27 mouse cellular contexts compared by ENCODE assay signal in the genomic region with DNA sequence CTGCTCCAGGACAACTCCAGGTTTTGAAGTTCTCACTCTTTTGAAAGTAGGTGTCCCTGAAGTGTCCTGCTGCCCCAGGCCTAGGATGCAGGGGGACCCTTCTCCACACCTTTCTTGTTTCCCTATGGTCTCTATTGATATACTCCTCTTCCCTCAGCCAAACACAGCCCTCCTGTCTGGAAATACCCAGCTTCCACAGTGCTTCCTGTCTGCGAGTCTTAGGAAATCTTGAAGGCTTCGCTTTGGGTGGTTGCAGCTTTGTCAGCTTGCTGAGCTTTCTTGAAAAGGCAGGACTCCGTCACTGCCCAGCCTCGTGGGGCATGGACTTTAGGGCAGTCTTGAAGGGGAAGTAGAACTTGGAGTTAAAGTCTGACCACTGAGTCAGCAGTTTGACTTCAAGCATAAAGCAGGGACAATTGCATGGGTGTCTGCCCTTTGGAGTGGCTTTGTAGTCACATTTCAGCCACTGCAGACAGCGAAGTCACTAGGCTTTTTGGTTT. TPM values are rescaled to one million over a fixed set of nuclear protein-coding genes. Genes with fewer than 3 reads are reported as not detected.
"Had no signal": no experiment of that assay in that cellular context is flagged by ENCODE, and none has a peak within 500 bp of the region (broad histone marks: within the 10 kb centered on the region; RNA-seq: fewer than 3 reads in every experiment).

No protein-coding gene starts in this region.

- H3K27ac ChIP-seq: kidney, postnatal 0 days; limb, embryonic 10.5 days; limb, embryonic 13.5 days; liver, embryonic 13.5 days; neural tube, embryonic 12.5 days; neural tube, embryonic 15.5 days; stomach, embryonic 15.5 days had no signal

- DNase-seq: kidney, adult 2 months; kidney, postnatal 25 days; layer of hippocampus, postnatal 36 days; liver, embryonic 13.5 days; lung, embryonic 14.5 days; midbrain, embryonic 14.5 days; retina, postnatal 1 day; right cerebral cortex, postnatal 25 days; spleen, adult 18-20 months; thymus, adult 18-20 months; thymus, postnatal 36 days had no signal

- H3K4me1 ChIP-seq: limb, embryonic 10.5 days; limb, embryonic 13.5 days; liver, embryonic 13.5 days; neural tube, embryonic 12.5 days; neural tube, embryonic 15.5 days; stomach, embryonic 15.5 days had no signal

- H3K4me2 ChIP-seq: limb, embryonic 13.5 days; liver, embryonic 13.5 days; lung, embryonic 14.5 days; midbrain, embryonic 11.5 days; neural tube, embryonic 12.5 days; neural tube, embryonic 15.5 days; stomach, embryonic 15.5 days had no signal

- ATAC-seq: intestine, postnatal 0 days; lung, postnatal 0 days had no signal

- H3K27me3 ChIP-seq: liver, embryonic 13.5 days; neural tube, embryonic 12.5 days; neural tube, embryonic 15.5 days; stomach, embryonic 15.5 days had no signal

- H3K9ac ChIP-seq: limb, embryonic 13.5 days; liver, embryonic 13.5 days; lung, embryonic 14.5 days; neural tube, embryonic 12.5 days; neural tube, embryonic 15.5 days; stomach, embryonic 15.5 days had no signal

- H3K9me3 ChIP-seq: limb, embryonic 10.5 days; limb, embryonic 13.5 days; liver, embryonic 13.5 days; neural tube, embryonic 12.5 days; neural tube, embryonic 15.5 days; stomach, embryonic 15.5 days had no signal

- H3K4me3 ChIP-seq: limb, embryonic 10.5 days; limb, embryonic 13.5 days; liver, embryonic 13.5 days; neural tube, embryonic 12.5 days; neural tube, embryonic 15.5 days; stomach, embryonic 15.5 days had no signal

- H3K36me3 ChIP-seq: limb, embryonic 10.5 days; limb, embryonic 13.5 days; liver, embryonic 13.5 days; neural tube, embryonic 12.5 days; neural tube, embryonic 15.5 days; stomach, embryonic 15.5 days had no signal

RNA-seq across cellular contexts. Expression of a gene that starts 51.1 kb away (rescaled TPM):
- total RNA-seq: layer of hippocampus, adult 8-10 months; layer of hippocampus, postnatal 36 days; left cerebral cortex, adult 8-10 months; left cerebral cortex, postnatal 14 days; liver, adult 2 months had no signal
- polyA plus RNA-seq: intestine, embryonic 14.5 days; intestine, postnatal 0 days; kidney, embryonic 14.5 days; kidney, postnatal 0 days; large intestine, adult 2 months; limb, embryonic 10.5 days; liver, adult 2 months; liver, embryonic 13.5 days; midbrain, embryonic 11.5 days; midbrain, embryonic 14.5 days; neural tube, embryonic 12.5 days had no signal
